ENCODE assay signal across 30 mouse cellular contexts in the genomic region with DNA sequence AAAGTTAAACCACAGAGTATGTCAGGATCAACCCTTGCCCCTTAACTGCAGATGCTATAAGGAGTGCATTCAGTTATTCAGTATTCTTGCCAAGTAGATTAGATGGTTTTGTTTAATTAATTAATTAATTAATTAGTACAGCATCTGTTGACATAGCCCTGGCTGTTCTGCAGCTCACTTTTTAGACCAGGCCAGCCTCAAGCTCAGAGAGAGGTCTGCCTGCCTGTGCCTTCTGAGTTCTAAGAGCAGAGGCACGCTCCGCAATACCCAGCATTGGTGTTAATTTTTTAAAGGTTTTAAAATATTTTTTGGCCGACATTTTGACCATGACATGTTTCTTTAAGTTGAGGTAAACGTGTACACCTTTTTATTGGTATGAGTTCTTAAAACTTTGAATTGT.
DNase-seq lines count a peak whose midpoint lies in the region; ATAC-seq and TF ChIP-seq lines count a peak whose summit lies in the region.
"Had no signal": no experiment of that assay in that cellular context is flagged by ENCODE, and none has a peak within 500 bp of the region (broad histone marks: within the 10 kb centered on the region; RNA-seq: fewer than 3 reads in every experiment).

No protein-coding gene starts in this region.

- no peak overlapping the region for H3K27ac ChIP-seq in forebrain, embryonic 11.5 days (ENCODE audit: low read depth, low read length)
- no peak overlapping the region for H3K27ac ChIP-seq in forebrain, postnatal 0 days (ENCODE audit: low read depth, low read length)
- no peak overlapping the region for H3K27ac ChIP-seq in hindbrain, embryonic 14.5 days
- no peak overlapping the region for H3K27ac ChIP-seq in hindbrain, embryonic 12.5 days
- no peak overlapping the region for H3K27ac ChIP-seq in midbrain, embryonic 12.5 days (replicated peaks)
- H3K27ac ChIP-seq in midbrain, embryonic 10.5 days (replicated peaks) = no peak overlapping the region
- H3K27ac ChIP-seq: embryonic facial prominence, embryonic 15.5 days; gastrocnemius, adult 2 months; liver, embryonic 12.5 days had no signal

- WGBS in forebrain, embryonic 11.5 days = 80% methylated on average over 4 of the region's 4 CpGs
- WGBS in forebrain, postnatal 0 days = 69% methylated on average over 4 of the region's 4 CpGs
- WGBS in hindbrain, embryonic 14.5 days = 89% methylated on average over 4 of the region's 4 CpGs
- WGBS in hindbrain, embryonic 12.5 days = 86% methylated on average over 4 of the region's 4 CpGs
- 86% methylated on average over 4 of the region's 4 CpGs for WGBS in midbrain, embryonic 12.5 days
- WGBS in midbrain, embryonic 10.5 days = 90% methylated on average over 4 of the region's 4 CpGs

- no peaks in the 10 kb centered on the region for H3K27me3 ChIP-seq in forebrain, embryonic 11.5 days (ENCODE audit: control insufficient read depth, insufficient read depth, low read length)
- H3K27me3 ChIP-seq in forebrain, postnatal 0 days (ENCODE audit: insufficient read depth, low read length) = no peaks in the 10 kb centered on the region
- H3K27me3 ChIP-seq in hindbrain, embryonic 14.5 days (ENCODE audit: control insufficient read depth, insufficient read depth, low read length) = no peaks in the 10 kb centered on the region
- no peaks in the 10 kb centered on the region for H3K27me3 ChIP-seq in hindbrain, embryonic 12.5 days
- no peaks in the 10 kb centered on the region for H3K27me3 ChIP-seq in midbrain, embryonic 12.5 days
- H3K27me3 ChIP-seq in midbrain, embryonic 10.5 days (ENCODE audit: low read depth, poor library complexity, severe bottlenecking) = no peaks in the 10 kb centered on the region
- H3K27me3 ChIP-seq: CH12.LX; embryonic facial prominence, embryonic 15.5 days; heart, embryonic 12.5 days; liver, embryonic 12.5 days had no signal

- no peaks in the 10 kb centered on the region for H3K9me3 ChIP-seq in forebrain, embryonic 11.5 days (ENCODE audit: control insufficient read depth, low read length)
- no peaks in the 10 kb centered on the region for H3K9me3 ChIP-seq in forebrain, postnatal 0 days (ENCODE audit: low read length)
- no peaks in the 10 kb centered on the region for H3K9me3 ChIP-seq in hindbrain, embryonic 14.5 days (ENCODE audit: control insufficient read depth, low read length)
- H3K9me3 ChIP-seq in hindbrain, embryonic 12.5 days (replicated peaks) = no peaks in the 10 kb centered on the region
- no peaks in the 10 kb centered on the region for H3K9me3 ChIP-seq in midbrain, embryonic 12.5 days
- no peaks in the 10 kb centered on the region for H3K9me3 ChIP-seq in midbrain, embryonic 10.5 days (replicated peaks)
- H3K9me3 ChIP-seq: embryonic facial prominence, embryonic 10.5 days; embryonic facial prominence, embryonic 15.5 days; heart, embryonic 12.5 days; liver, embryonic 12.5 days had no signal

- no peak overlapping the region for H3K9ac ChIP-seq in forebrain, embryonic 11.5 days (ENCODE audit: low read length)
- H3K9ac ChIP-seq in forebrain, postnatal 0 days = no peak overlapping the region
- no peak overlapping the region for H3K9ac ChIP-seq in hindbrain, embryonic 14.5 days
- H3K9ac ChIP-seq in hindbrain, embryonic 12.5 days = no peak overlapping the region
- H3K9ac ChIP-seq in midbrain, embryonic 12.5 days (replicated peaks) = no peak overlapping the region
- H3K9ac ChIP-seq: embryonic facial prominence, embryonic 15.5 days; heart, embryonic 12.5 days; liver, embryonic 12.5 days; liver, postnatal 0 days had no signal

- 0 out of 2 replicates have a peak, but pooled peaks have one; percentile 34 for ATAC-seq in forebrain, embryonic 11.5 days (replicated peaks; ENCODE audit: low FRiP score)
- no peak for ATAC-seq in forebrain, postnatal 0 days
- no peak for ATAC-seq in hindbrain, embryonic 14.5 days (ENCODE audit: low FRiP score)
- no peak for ATAC-seq in hindbrain, embryonic 12.5 days (ENCODE audit: low FRiP score)
- ATAC-seq in midbrain, embryonic 12.5 days (ENCODE audit: low FRiP score, low read depth) = peak; percentile 29; the same call in 1 of the 2 replicates
- ATAC-seq: activated CD4-positive, CD25-positive, alpha-beta regulatory T cell, adult 4 months; intestine, postnatal 0 days; liver, embryonic 12.5 days; liver, postnatal 0 days had no signal

- H3K36me3 ChIP-seq in forebrain, embryonic 11.5 days (ENCODE audit: control insufficient read depth, insufficient read depth, low read length) = no peaks in the 10 kb centered on the region
- H3K36me3 ChIP-seq in forebrain, postnatal 0 days (ENCODE audit: insufficient read depth) = no peaks in the 10 kb centered on the region
- H3K36me3 ChIP-seq in hindbrain, embryonic 14.5 days (replicated peaks; ENCODE audit: control insufficient read depth, insufficient read depth) = no peaks in the 10 kb centered on the region
- H3K36me3 ChIP-seq in hindbrain, embryonic 12.5 days = no peaks in the 10 kb centered on the region
- no peaks in the 10 kb centered on the region for H3K36me3 ChIP-seq in midbrain, embryonic 12.5 days
- H3K36me3 ChIP-seq in midbrain, embryonic 10.5 days = no peaks in the 10 kb centered on the region
- H3K36me3 ChIP-seq: embryonic facial prominence, embryonic 10.5 days; embryonic facial prominence, embryonic 15.5 days; heart, embryonic 12.5 days; liver, embryonic 12.5 days had no signal

- 0 out of 2 replicates have a peak, but pooled peaks cover 4% of the 10 kb centered on the region for H3K4me1 ChIP-seq in forebrain, embryonic 11.5 days (replicated peaks; ENCODE audit: control insufficient read depth, insufficient read depth, low read length)
- H3K4me1 ChIP-seq in forebrain, postnatal 0 days (ENCODE audit: insufficient read depth) = 0 out of 2 replicates have a peak, but pooled peaks cover 3% of the 10 kb centered on the region
- H3K4me1 ChIP-seq in hindbrain, embryonic 14.5 days (replicated peaks; ENCODE audit: control insufficient read depth, insufficient read depth, low read length) = peaks cover 11% of the 10 kb centered on the region
- H3K4me1 ChIP-seq in hindbrain, embryonic 12.5 days = peaks cover 5% of the 10 kb centered on the region
- H3K4me1 ChIP-seq in midbrain, embryonic 12.5 days = peaks cover 10% of the 10 kb centered on the region
- peaks cover 11% of the 10 kb centered on the region for H3K4me1 ChIP-seq in midbrain, embryonic 10.5 days
- H3K4me1 ChIP-seq: embryonic facial prominence, embryonic 15.5 days; heart, embryonic 12.5 days; liver, embryonic 12.5 days had no signal

- H3K4me3 ChIP-seq in forebrain, embryonic 11.5 days (ENCODE audit: low read depth, low read length) = no peak overlapping the region
- H3K4me3 ChIP-seq in forebrain, postnatal 0 days (ENCODE audit: low read depth, low read length) = no peak overlapping the region
- H3K4me3 ChIP-seq in hindbrain, embryonic 14.5 days (replicated peaks; ENCODE audit: low read length) = no peak overlapping the region
- H3K4me3 ChIP-seq in hindbrain, embryonic 12.5 days = no peak overlapping the region
- no peak overlapping the region for H3K4me3 ChIP-seq in midbrain, embryonic 12.5 days
- no peak overlapping the region for H3K4me3 ChIP-seq in midbrain, embryonic 10.5 days
- H3K4me3 ChIP-seq: embryonic facial prominence, embryonic 15.5 days; gastrocnemius, adult 2 months; heart, embryonic 12.5 days; liver, embryonic 12.5 days had no signal

- no peak for DNase-seq in forebrain, embryonic 11.5 days (ENCODE audit: low spot score)
- no peak for DNase-seq in forebrain, postnatal 0 days
- peak; percentile 22 for DNase-seq in hindbrain, embryonic 14.5 days (ENCODE audit: low spot score)
- no peak for DNase-seq in midbrain, embryonic 10.5 days (ENCODE audit: low spot score)
- peak; percentile 35 for DNase-seq in retina, embryonic 14.5 days (ENCODE audit: low spot score)
- DNase-seq in adipocyte (ENCODE audit: low spot score) = no peak
- DNase-seq: adrenal gland, adult 8-10 months; cerebellum, adult 2 months; cerebellum, postnatal 25 days; gastrocnemius, adult 2 months; gastrocnemius, postnatal 36 days; heart, adult 18-20 months; heart, postnatal 4 days; kidney, adult 9 months; kidney, postnatal 10 days; layer of hippocampus, postnatal 36 days; left cerebral cortex, postnatal 4 days; liver, postnatal 0 days; lung, postnatal 10 days; thymus, adult 2 months; thymus, postnatal 36 days had no signal

- no peak for TF ChIP-seq CTCF in forebrain, postnatal 0 days (IDR thresholded peaks at IDR 0.05; ENCODE audit: low read depth)

- no peak overlapping the region for H3K4me2 ChIP-seq in forebrain, embryonic 11.5 days (ENCODE audit: low read depth, low read length, severe bottlenecking)
- no peak overlapping the region for H3K4me2 ChIP-seq in forebrain, postnatal 0 days (ENCODE audit: low read depth)
- no peak overlapping the region for H3K4me2 ChIP-seq in hindbrain, embryonic 14.5 days (replicated peaks)
- H3K4me2 ChIP-seq in hindbrain, embryonic 12.5 days (replicated peaks) = no peak overlapping the region
- no peak overlapping the region for H3K4me2 ChIP-seq in midbrain, embryonic 12.5 days (replicated peaks)
- H3K4me2 ChIP-seq: embryonic facial prominence, embryonic 15.5 days; heart, embryonic 12.5 days; liver, embryonic 12.5 days had no signal

Comparison
In these comparisons a context has a peak if more than half of its experiments do, and no peak if none do; other contexts are left out.
1. ATAC-seq: peak in forebrain, embryonic 11.5 days (single experiment) and midbrain, embryonic 12.5 days (single experiment); none in forebrain, postnatal 0 days (single experiment), hindbrain, embryonic 14.5 days (single experiment) and hindbrain, embryonic 12.5 days (single experiment).
2. DNase-seq: peak in hindbrain, embryonic 14.5 days (single experiment) and retina, embryonic 14.5 days (single experiment); none in forebrain, embryonic 11.5 days (single experiment), forebrain, postnatal 0 days (single experiment), midbrain, embryonic 10.5 days (single experiment) and adipocyte (single experiment).